ENCODE assay signal across 8 mouse cellular contexts in genomic region chr4:135874564-135875535, GRCm38 (mm10). TPM values are rescaled to one million over a fixed set of nuclear protein-coding genes. Genes with fewer than 3 reads are reported as not detected.
DNase-seq lines count a peak whose midpoint lies in the region; ATAC-seq and TF ChIP-seq lines count a peak whose summit lies in the region.

No protein-coding gene starts in this region.

- no peak for TF ChIP-seq POLR2A in limb, embryonic 14.5 days (IDR thresholded peaks at IDR 0.05; ENCODE audit: borderline replicate concordance, extremely low read depth, insufficient read depth, insufficient read length)
- no peak for TF ChIP-seq POLR2A in small intestine, adult 2 months (IDR thresholded peaks at IDR 0.05; ENCODE audit: low read depth, low read length)

- 0 out of 2 replicates have a peak overlapping the region, but pooled peaks have one; percentile 81 for H3K4me2 ChIP-seq in lung, postnatal 0 days (replicated peaks; ENCODE audit: low read depth, low read length)
- peak overlapping the region; percentile 81; the same call in 1 of the 2 replicates for H3K4me2 ChIP-seq in forebrain, embryonic 14.5 days (ENCODE audit: low read length)
- peak overlapping the region; percentile 85; the same call in 1 of the 2 replicates for H3K4me2 ChIP-seq in limb, embryonic 14.5 days (replicated peaks; ENCODE audit: low read depth, low read length, severe bottlenecking)

- no peak for ATAC-seq in lung, postnatal 0 days
- no peak for ATAC-seq in forebrain, embryonic 14.5 days
- ATAC-seq in limb, embryonic 14.5 days (ENCODE audit: low FRiP score, low read depth) = no peak

- DNase-seq in lung, postnatal 0 days (ENCODE audit: low spot score) = no peak
- DNase-seq in lung, postnatal 25 days (ENCODE audit: low spot score) = no peak
- no peak for DNase-seq in forebrain, embryonic 14.5 days (ENCODE audit: low spot score)
- no peak for DNase-seq in limb, embryonic 14.5 days (ENCODE audit: low spot score)
- no peak for DNase-seq in right cerebral cortex, postnatal 4 days
- DNase-seq in urinary bladder, postnatal 25 days (ENCODE audit: low spot score) = no peak
- DNase-seq in urinary bladder, postnatal 14 days (ENCODE audit: low spot score) = no peak

- H3K36me3 ChIP-seq in lung, postnatal 0 days (ENCODE audit: insufficient read depth, low read length) = no peaks in the 10 kb centered on the region; the same call in 1 of the 2 replicates
- peaks cover 16% of the 10 kb centered on the region for H3K36me3 ChIP-seq in forebrain, embryonic 14.5 days (ENCODE audit: control insufficient read depth, insufficient read depth, low read length)
- peaks cover 14% of the 10 kb centered on the region for H3K36me3 ChIP-seq in limb, embryonic 14.5 days (ENCODE audit: control insufficient read depth, insufficient read depth, low read length)
- peaks cover 14% of the 10 kb centered on the region for H3K36me3 ChIP-seq in small intestine, adult 2 months (ENCODE audit: control insufficient read depth, insufficient read depth, low read length)

- no peak for TF ChIP-seq EP300 in lung, postnatal 0 days (IDR thresholded peaks at IDR 0.05)

- 0 out of 2 replicates have a peak overlapping the region, but pooled peaks have one; percentile 80 for H3K4me3 ChIP-seq in lung, postnatal 0 days (ENCODE audit: low read depth, low read length)
- no peak overlapping the region for H3K4me3 ChIP-seq in forebrain, embryonic 14.5 days (ENCODE audit: low read depth, low read length)
- H3K4me3 ChIP-seq in limb, embryonic 14.5 days (replicated peaks; ENCODE audit: low read length) = no peak overlapping the region
- H3K4me3 ChIP-seq in small intestine, adult 2 months (ENCODE audit: low read depth, low read length) = no peak overlapping the region

- peak; percentile 20; the same call in 1 of the 2 replicates for TF ChIP-seq CTCF in lung, postnatal 0 days (IDR thresholded peaks at IDR 0.05)
- no peak for TF ChIP-seq CTCF in small intestine, adult 2 months (IDR thresholded peaks at IDR 0.05; ENCODE audit: extremely low read depth, insufficient read length, insufficient replicate concordance, low read depth, low read length)

- WGBS in lung, postnatal 0 days = 63% methylated on average over 10 of the region's 10 CpGs
- 86% methylated on average over 10 of the region's 10 CpGs for WGBS in forebrain, embryonic 14.5 days
- 84% methylated on average over 10 of the region's 10 CpGs for WGBS in limb, embryonic 14.5 days
- 82% methylated on average over 10 of the region's 10 CpGs for WGBS in small intestine, adult 2 months

- H3K4me1 ChIP-seq in lung, postnatal 0 days (ENCODE audit: insufficient read depth, low read depth, low read length) = peaks cover 32% of the 10 kb centered on the region
- peaks cover 40% of the 10 kb centered on the region for H3K4me1 ChIP-seq in forebrain, embryonic 14.5 days (ENCODE audit: control insufficient read depth, insufficient read depth, low read length)
- peaks cover 39% of the 10 kb centered on the region for H3K4me1 ChIP-seq in limb, embryonic 14.5 days (ENCODE audit: control insufficient read depth, insufficient read depth, low read length)
- peaks cover 19% of the 10 kb centered on the region for H3K4me1 ChIP-seq in small intestine, adult 2 months (ENCODE audit: control insufficient read depth, insufficient read depth, insufficient read length, low read length)

- H3K9me3 ChIP-seq in lung, postnatal 0 days (ENCODE audit: low read length) = no peaks in the 10 kb centered on the region
- H3K9me3 ChIP-seq in forebrain, embryonic 14.5 days (replicated peaks; ENCODE audit: control insufficient read depth, low read length) = no peaks in the 10 kb centered on the region
- H3K9me3 ChIP-seq in limb, embryonic 14.5 days (ENCODE audit: control insufficient read depth, low read length) = no peaks in the 10 kb centered on the region

- no peaks in the 10 kb centered on the region for H3K27me3 ChIP-seq in lung, postnatal 0 days (replicated peaks; ENCODE audit: insufficient read depth, low read length)
- H3K27me3 ChIP-seq in forebrain, embryonic 14.5 days (replicated peaks; ENCODE audit: control insufficient read depth, insufficient read depth, low read length) = no peaks in the 10 kb centered on the region
- no peaks in the 10 kb centered on the region for H3K27me3 ChIP-seq in limb, embryonic 14.5 days (ENCODE audit: control insufficient read depth, insufficient read depth, low read length)
- H3K27me3 ChIP-seq in small intestine, adult 2 months (ENCODE audit: control insufficient read depth, insufficient read depth, low read length) = no peaks in the 10 kb centered on the region

- H3K27ac ChIP-seq in lung, postnatal 0 days (ENCODE audit: low read length) = peak overlapping the region; percentile 100
- H3K27ac ChIP-seq in forebrain, embryonic 14.5 days (ENCODE audit: low read depth, low read length) = peak overlapping the region; percentile 99; the same call in 1 of the 2 replicates
- H3K27ac ChIP-seq in limb, embryonic 14.5 days (replicated peaks; ENCODE audit: low read depth, low read length) = peak overlapping the region; percentile 100
- peak overlapping the region; percentile 98 for H3K27ac ChIP-seq in small intestine, adult 2 months (ENCODE audit: insufficient read depth, low read depth, low read length)

- no peak overlapping the region for H3K9ac ChIP-seq in lung, postnatal 0 days (replicated peaks; ENCODE audit: low read depth)
- H3K9ac ChIP-seq in forebrain, embryonic 14.5 days (ENCODE audit: low read length) = peak overlapping the region; percentile 95; the same call in 1 of the 2 replicates
- H3K9ac ChIP-seq in limb, embryonic 14.5 days (ENCODE audit: low read depth, low read length, severe bottlenecking) = peak overlapping the region; percentile 97

RNA-seq across cellular contexts. Expression of gene Pnrc2, which starts 1.2 kb away (rescaled TPM):
- polyA plus RNA-seq in lung, postnatal 0 days (2015; fragmentation: Nextera tagmentation; extraction: Ambion mirVana) = 139 and 145 TPM in 2 replicates
- 162 and 165 TPM in 2 replicates for polyA plus RNA-seq in forebrain, embryonic 14.5 days (2014; fragmentation: Nextera tagmentation; extraction: Ambion mirVana)
- 105 and 106 TPM in 2 replicates for polyA plus RNA-seq in limb, embryonic 14.5 days (2012; rRNA removed)
- polyA plus RNA-seq in limb, embryonic 14.5 days (2014; fragmentation: Nextera tagmentation; extraction: Ambion mirVana) = 165 and 178 TPM in 2 replicates
- 2.4 and 8.5 TPM in 2 replicates for polyA plus RNA-seq in small intestine, adult 2 months (2012; rRNA removed)

RNA-seq across cellular contexts. Expression of gene Srsf10, which starts 19.3 kb away (rescaled TPM):
- 153 and 160 TPM in 2 replicates for polyA plus RNA-seq in lung, postnatal 0 days (2015; fragmentation: Nextera tagmentation; extraction: Ambion mirVana)
- polyA plus RNA-seq in forebrain, embryonic 14.5 days (2014; fragmentation: Nextera tagmentation; extraction: Ambion mirVana) = 259 and 304 TPM in 2 replicates
- polyA plus RNA-seq in limb, embryonic 14.5 days (2012; rRNA removed) = 139 and 145 TPM in 2 replicates
- polyA plus RNA-seq in limb, embryonic 14.5 days (2014; fragmentation: Nextera tagmentation; extraction: Ambion mirVana) = 258 and 273 TPM in 2 replicates
- polyA plus RNA-seq in small intestine, adult 2 months (2012; rRNA removed) = 29.5 and 48.2 TPM in 2 replicates

RNA-seq across cellular contexts. Expression of gene Cnr2, which starts 20.3 kb away (rescaled TPM):
- polyA plus RNA-seq in lung, postnatal 0 days (2015; fragmentation: Nextera tagmentation; extraction: Ambion mirVana) = 1.9 and 2.2 TPM in 2 replicates
- polyA plus RNA-seq in forebrain, embryonic 14.5 days (2014; fragmentation: Nextera tagmentation; extraction: Ambion mirVana) = 0.05 and 0.10 TPM in 2 replicates
- 0.70 TPM in 2 replicates for polyA plus RNA-seq in limb, embryonic 14.5 days (2012; rRNA removed)
- polyA plus RNA-seq in limb, embryonic 14.5 days (2014; fragmentation: Nextera tagmentation; extraction: Ambion mirVana) = 0.57 and 0.94 TPM in 2 replicates
- 1.0 and 1.1 TPM in 2 replicates for polyA plus RNA-seq in small intestine, adult 2 months (2012; rRNA removed)

RNA-seq across cellular contexts. Expression of gene Fuca1, which starts 45.7 kb away (rescaled TPM):
- polyA plus RNA-seq in lung, postnatal 0 days (2015; fragmentation: Nextera tagmentation; extraction: Ambion mirVana) = 107 and 131 TPM in 2 replicates
- 53.1 and 60.7 TPM in 2 replicates for polyA plus RNA-seq in forebrain, embryonic 14.5 days (2014; fragmentation: Nextera tagmentation; extraction: Ambion mirVana)
- 45.6 and 50.1 TPM in 2 replicates for polyA plus RNA-seq in limb, embryonic 14.5 days (2012; rRNA removed)
- polyA plus RNA-seq in limb, embryonic 14.5 days (2014; fragmentation: Nextera tagmentation; extraction: Ambion mirVana) = 80.8 and 92.8 TPM in 2 replicates
- 62.8 and 108 TPM in 2 replicates for polyA plus RNA-seq in small intestine, adult 2 months (2012; rRNA removed)

Comparison
In these comparisons a context has a peak if more than half of its experiments do, and no peak if none do; other contexts are left out.
1. RNA of gene Pnrc2, which starts 1.2 kb away (polyA plus RNA-seq): 162 to 165 TPM in forebrain, embryonic 14.5 days, 105 to 178 TPM in limb, embryonic 14.5 days and 139 to 145 TPM in lung, postnatal 0 days; 2.4 to 8.5 TPM in small intestine, adult 2 months; every median in the first group is over 10 times any median in the second.
2. Peak in every context shown above with its lines, with median percentiles within 50 percentile points of each other: H3K27ac ChIP-seq and H3K4me2 ChIP-seq.